Mouse (Mus musculus) heart, embryonic 15.5 days (tissue): Measurements from ENCODE around the gene Frs2. TPM values are rescaled to one million over a fixed set of nuclear protein-coding genes. Genes with fewer than 3 reads are reported as not detected.

ENCODE experiments used
- ATAC-seq: fragments of 200-750 bp; cut with Nextera tagmentation; replicated peaks from 2 replicates; pipeline ENCODE4 v1.8.0; 2017; ENCODE audit warnings: low read depth, moderate TSS enrichment; ENCODE audit not compliant: insufficient number of reproducible peaks, insufficient read depth, low FRiP score
- H3K27ac ChIP-seq: fragments of 300-500 bp; sonication (generic); 2 replicates; pipeline ENCODE4 v1.5.1; 2015; ENCODE audit warnings: mild to moderate bottlenecking, inconsistent platforms
- H3K27me3 ChIP-seq: fragments of 300-500 bp; sonication (generic); 2 replicates; pipeline ENCODE4 v1.6.1; 2015; ENCODE audit warnings: inconsistent platforms
- H3K36me3 ChIP-seq: fragments of 300-500 bp; sonication (generic); 2 replicates; pipeline ENCODE4 v1.6.1; 2015; ENCODE audit warnings: mild to moderate bottlenecking, inconsistent platforms
- H3K4me1 ChIP-seq: fragments of 300-500 bp; sonication (generic); replicated peaks from 2 replicates; pipeline ENCODE4 v1.6.1; 2015; ENCODE audit warnings: inconsistent platforms
- H3K4me2 ChIP-seq: fragments of 300-500 bp; sonication (generic); 2 replicates; pipeline ENCODE4 v1.6.1; 2015; ENCODE audit warnings: inconsistent platforms, mild to moderate bottlenecking, moderate library complexity
- H3K4me3 ChIP-seq: fragments of 300-500 bp; sonication (generic); 2 replicates; pipeline ENCODE4 v1.5.1; 2015; ENCODE audit warnings: mild to moderate bottlenecking, inconsistent platforms
- H3K9ac ChIP-seq: fragments of 300-500 bp; sonication (generic); 2 replicates; pipeline ENCODE4 v1.6.1; 2015; ENCODE audit warnings: mild to moderate bottlenecking, inconsistent platforms
- H3K9me3 ChIP-seq: fragments of 300-500 bp; sonication (generic); replicated peaks from 2 replicates; pipeline ENCODE4 v1.6.1; 2016; ENCODE audit warnings: inconsistent platforms
- WGBS: fragments of 180-500 bp; shearing (Covaris S2); methylation state at CpG from one replicate; pipeline ENCODE4 v1.1.7; 2015; ENCODE audit warnings: mixed read lengths; 5-methylcytosine and 5-hydroxymethylcytosine counted together
- polyA plus RNA-seq: library from polyadenylated mRNA; unstranded; fragments of >200 nt; fragmentation: Nextera tagmentation; extraction: Ambion mirVana; gene quantifications from 2 replicates; pipeline ENCODE4 v1.2.1, GENCODE M21; 2015

The Frs2 gene
- polyA plus RNA-seq, 1 experiment from 2014 or later: 14.8 TPM

GRCm38 (mm10) chr10:117103854-117104598 is 44.3 kb downstream of the Frs2 start:
- Histone ChIP-seq H3K36me3 (0 out of 2 replicates have a peak, but pooled peaks cover 3% of the 10 kb centered on the region), H3K9me3 (no peaks in the 10 kb centered on the region), H3K27ac (peak overlapping the region; percentile 44), H3K4me2 (no peak overlapping the region), H3K4me1 (peaks cover 40% of the 10 kb centered on the region), H3K4me3 (no peak overlapping the region), H3K27me3 (no peaks in the 10 kb centered on the region), H3K9ac (no peak overlapping the region)
- ATAC-seq: no peak

GRCm38 (mm10) chr10:117100175-117100574 is 48.2 kb downstream of the Frs2 start:
- WGBS: 76% methylated on average over 5 of the region's 5 CpGs
- no peak for ATAC-seq
- no peak overlapping the region for H3K27ac ChIP-seq
- no peak overlapping the region for H3K4me2 ChIP-seq
- H3K4me1 ChIP-seq: peaks cover 28% of the 10 kb centered on the region
- no peak overlapping the region for H3K4me3 ChIP-seq
- peaks cover 3% of the 10 kb centered on the region; the same call in 1 of the 2 replicates for H3K36me3 ChIP-seq
- no peak overlapping the region for H3K9ac ChIP-seq
- H3K27me3 ChIP-seq: no peaks in the 10 kb centered on the region
- H3K9me3 ChIP-seq: no peaks in the 10 kb centered on the region

- Histone ChIP-seq H3K4me2 (no peak overlapping the region), H3K36me3 (peaks cover 3% of the 10 kb centered on the region; the same call in 1 of the 2 replicates), H3K4me1 (peaks cover 18% of the 10 kb centered on the region), H3K27me3 (no peaks in the 10 kb centered on the region), H3K27ac (no peak overlapping the region), H3K9ac (no peak overlapping the region), H3K4me3 (no peak overlapping the region), H3K9me3 (no peaks in the 10 kb centered on the region)
- ATAC-seq: no peak
- 76% methylated on average over 2 of the region's 2 CpGs for WGBS
These were observed 51.1 kb downstream of the Frs2 start for GRCm38 (mm10) chr10:117097116-117097698.

- Histone ChIP-seq H3K27me3 (no peaks in the 10 kb centered on the region), H3K9ac (no peak overlapping the region), H3K4me3 (no peak overlapping the region), H3K4me1 (peaks cover 18% of the 10 kb centered on the region), H3K4me2 (no peak overlapping the region), H3K36me3 (peaks cover 3% of the 10 kb centered on the region; the same call in 1 of the 2 replicates), H3K27ac (no peak overlapping the region), H3K9me3 (no peaks in the 10 kb centered on the region)
- ATAC-seq: no peak
- WGBS: 87% methylated on average over 6 of the region's 6 CpGs
These were observed 52.2 kb downstream of the Frs2 start for GRCm38 (mm10) chr10:117096096-117096495.

GRCm38 (mm10) chr10:117094504-117095329 is 53.6 kb downstream of the Frs2 start:
- Histone ChIP-seq H3K36me3 (no peaks in the 10 kb centered on the region; the same call in 1 of the 2 replicates), H3K4me1 (peaks cover 18% of the 10 kb centered on the region), H3K27ac (peak overlapping the region; percentile 61), H3K4me2 (peak overlapping the region; percentile 20; the same call in 1 of the 2 replicates), H3K27me3 (no peaks in the 10 kb centered on the region), H3K4me3 (no peak overlapping the region), H3K9ac (no peak overlapping the region), H3K9me3 (no peaks in the 10 kb centered on the region)
- peak; percentile 70 for ATAC-seq
- 29% methylated on average over 15 of the region's 15 CpGs for WGBS

- Histone ChIP-seq H3K9me3 (no peaks in the 10 kb centered on the region), H3K27ac (no peak overlapping the region), H3K4me3 (no peak overlapping the region), H3K9ac (no peak overlapping the region), H3K27me3 (no peaks in the 10 kb centered on the region), H3K36me3 (peaks cover 6% of the 10 kb centered on the region; the same call in 1 of the 2 replicates), H3K4me2 (no peak overlapping the region), H3K4me1 (peaks cover 9% of the 10 kb centered on the region)
- 69% methylated on average over 4 of the region's 4 CpGs for WGBS
- no peak for ATAC-seq
These were observed 58.7 kb downstream of the Frs2 start for GRCm38 (mm10) chr10:117089628-117090027.

GRCm38 (mm10) chr10:117081914-117082359 is 66.4 kb downstream of the Frs2 start:
- Histone ChIP-seq H3K4me2 (no peak overlapping the region), H3K4me3 (no peak overlapping the region), H3K4me1 (peaks cover 6% of the 10 kb centered on the region; the same call in 1 of the 2 replicates), H3K36me3 (peaks cover 45% of the 10 kb centered on the region), H3K27ac (0 out of 2 replicates have a peak overlapping the region, but pooled peaks have one; percentile 31), H3K27me3 (no peaks in the 10 kb centered on the region), H3K9ac (no peak overlapping the region), H3K9me3 (no peaks in the 10 kb centered on the region)
- 73% methylated on average over 2 of the region's 2 CpGs for WGBS
- no peak for ATAC-seq

- Histone ChIP-seq H3K4me2 (no peak overlapping the region), H3K4me1 (peaks cover 6% of the 10 kb centered on the region; the same call in 1 of the 2 replicates), H3K36me3 (peaks cover 51% of the 10 kb centered on the region), H3K9me3 (no peaks in the 10 kb centered on the region), H3K9ac (no peak overlapping the region), H3K4me3 (no peak overlapping the region), H3K27ac (no peak overlapping the region), H3K27me3 (no peaks in the 10 kb centered on the region)
- ATAC-seq: no peak
- WGBS: 82% methylated on average over 4 of the region's 4 CpGs
These were observed 67.0 kb downstream of the Frs2 start for GRCm38 (mm10) chr10:117081326-117081725.

- Histone ChIP-seq H3K4me2 (no peak overlapping the region), H3K9me3 (no peaks in the 10 kb centered on the region), H3K27ac (no peak overlapping the region), H3K27me3 (no peaks in the 10 kb centered on the region), H3K36me3 (peaks cover 65% of the 10 kb centered on the region), H3K4me1 (peaks cover 11% of the 10 kb centered on the region), H3K9ac (no peak overlapping the region), H3K4me3 (no peak overlapping the region)
- WGBS: 72% methylated on average over 6 of the region's 6 CpGs
- no peak for ATAC-seq
These were observed 70.0 kb downstream of the Frs2 start for GRCm38 (mm10) chr10:117078284-117078683.

- peaks cover 11% of the 10 kb centered on the region; the same call in 1 of the 2 replicates for H3K4me1 ChIP-seq
- no peaks in the 10 kb centered on the region for H3K27me3 ChIP-seq
- no peak overlapping the region for H3K4me3 ChIP-seq
- no peak overlapping the region for H3K9ac ChIP-seq
- no peak overlapping the region for H3K27ac ChIP-seq
- ATAC-seq: no peak
- WGBS: 47% methylated on average over 7 of the region's 7 CpGs
- no peaks in the 10 kb centered on the region for H3K9me3 ChIP-seq
- no peak overlapping the region for H3K4me2 ChIP-seq
- peaks cover 60% of the 10 kb centered on the region for H3K36me3 ChIP-seq
These were observed 75.2 kb downstream of the Frs2 start for GRCm38 (mm10) chr10:117073176-117073575.
